Mouse (Mus musculus): ENCODE measurements around the gene Gcnt2.

DNA sequence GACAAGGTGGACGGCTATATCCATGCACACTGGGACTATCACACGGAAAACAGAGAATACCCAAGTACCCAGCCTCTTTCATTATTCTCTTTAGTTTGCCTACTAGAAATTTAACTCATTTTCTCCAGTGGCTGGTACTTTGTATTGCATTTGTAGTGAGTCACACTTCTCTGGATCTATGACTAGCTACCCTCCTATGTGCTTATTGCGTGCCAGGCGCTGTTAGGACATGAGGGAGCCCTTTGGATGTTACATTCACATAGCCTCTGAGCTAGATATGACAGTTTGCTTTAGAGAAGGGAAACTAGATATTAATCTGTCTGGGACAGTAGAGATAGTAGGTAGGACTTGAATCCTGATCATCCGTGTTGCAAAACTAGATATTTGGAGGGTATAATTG, 126.5 kb downstream of the Gcnt2 start:
- TF ChIP-seq POLR2A (IDR thresholded peaks at IDR 0.05; ENCODE audit: extremely low read depth, insufficient read depth, low read length) (no peak), CTCF (IDR thresholded peaks at IDR 0.05; ENCODE audit: extremely low read depth, insufficient read depth, low read length) (no peak)

Measured in cortical plate, adult 2 months (tissue).